Mouse (Mus musculus) E14TG2a.4 (cell line): ENCODE data around the gene B020011L13Rik.
"Not testable (repeated sequence)": the region's sequence is repeated elsewhere in the genome, so short reads cannot be mapped to it uniquely, and the experiment has no call there.

ENCODE experiments used
- CTCF ChIP-seq: conservative IDR thresholded peaks from 2 replicates; pipeline ENCODE4 v1.5.1; 2014; ENCODE audit warnings: low read length
- POU5F1 ChIP-seq: IDR thresholded peaks from 2 replicates; pipeline ENCODE4 v1.6.1; 2014; ENCODE audit warnings: low read length, borderline replicate concordance

GRCm38 (mm10) chr1:117851718-117852117 is 70.8 kb downstream of the B020011L13Rik start:
- not testable (repeated sequence) for TF ChIP-seq CTCF, POU5F1
